Mouse (Mus musculus) neural tube, embryonic 13.5 days (tissue): ENCODE measurements at regions not wholly inside any gene's neighbourhood (a gene's known extent, or its start where the extent isn't known, plus 50 kb on each side); places are given as distances from the start of the nearest gene placed in this dataset.

ENCODE experiments used
- ATAC-seq: fragments of 200-750 bp; cut with Nextera tagmentation; 2 replicates; pipeline ENCODE4 v1.8.0; 2017; ENCODE audit warnings: low read depth, mild to moderate bottlenecking, moderate TSS enrichment, moderate library complexity
- H3K27ac ChIP-seq: fragments of 300-500 bp; sonication (generic); replicated peaks from 2 replicates; pipeline ENCODE4 v1.5.1; 2015; ENCODE audit warnings: moderate library complexity, mild to moderate bottlenecking, inconsistent platforms
- H3K27me3 ChIP-seq: fragments of 300-500 bp; sonication (generic); 2 replicates; pipeline ENCODE4 v1.6.1; 2015; ENCODE audit warnings: mild to moderate bottlenecking, inconsistent platforms
- H3K36me3 ChIP-seq: fragments of 300-500 bp; sonication (generic); 2 replicates; pipeline ENCODE4 v1.6.1; 2015; ENCODE audit warnings: mild to moderate bottlenecking, inconsistent platforms
- H3K4me1 ChIP-seq: fragments of 300-500 bp; sonication (generic); replicated peaks from 2 replicates; pipeline ENCODE4 v1.6.1; 2015; ENCODE audit warnings: inconsistent platforms
- H3K4me2 ChIP-seq: fragments of 300-500 bp; sonication (generic); 2 replicates; pipeline ENCODE4 v1.6.1; 2015; ENCODE audit warnings: inconsistent platforms, mild to moderate bottlenecking, moderate library complexity
- H3K4me3 ChIP-seq: fragments of 300-500 bp; sonication (generic); 2 replicates; pipeline ENCODE4 v1.5.1; 2015; ENCODE audit warnings: mild to moderate bottlenecking, inconsistent platforms
- H3K9ac ChIP-seq: fragments of 300-500 bp; sonication (generic); 2 replicates; pipeline ENCODE4 v1.6.1; 2015; ENCODE audit warnings: moderate library complexity, mild to moderate bottlenecking, inconsistent platforms
- H3K9me3 ChIP-seq: fragments of 300-500 bp; sonication (generic); 2 replicates; pipeline ENCODE4 v1.6.1; 2016; ENCODE audit warnings: inconsistent platforms
- WGBS: fragments of 180-500 bp; shearing (Covaris S2); methylation state at CpG from one replicate; pipeline ENCODE4 v1.1.7; 2015; 5-methylcytosine and 5-hydroxymethylcytosine counted together

DNA sequence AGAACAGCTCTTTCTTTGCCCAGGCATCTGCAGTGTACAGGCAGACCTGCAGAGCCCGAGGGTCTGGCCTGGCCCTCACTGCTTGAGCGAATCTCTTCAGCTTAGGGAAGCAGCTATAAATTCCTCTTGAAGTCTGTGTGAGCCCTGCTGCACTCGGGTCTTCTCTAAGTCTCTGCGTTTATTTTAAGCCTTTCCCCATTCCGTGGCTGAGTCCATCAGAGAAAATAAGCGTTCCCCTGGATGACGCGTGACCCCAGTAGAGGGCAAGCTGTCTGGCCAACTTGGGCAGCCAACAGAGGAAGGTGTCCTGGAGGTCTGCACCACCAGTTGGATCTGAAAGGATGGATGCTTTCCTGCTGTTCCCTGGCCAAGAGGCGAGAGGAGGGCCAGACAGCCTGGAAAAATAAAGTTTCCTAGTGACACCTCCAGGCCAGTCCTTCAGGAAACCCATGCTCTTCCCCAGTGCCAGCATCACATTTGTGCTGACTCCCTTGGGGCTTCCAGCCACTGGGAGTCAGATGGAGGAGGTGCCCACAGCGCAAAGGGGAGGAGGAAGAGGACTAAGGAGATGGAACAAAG lies 213.9 kb upstream of the Tle3 start:
- Histone ChIP-seq H3K9me3 (no peaks in the 10 kb centered on the region), H3K4me3 (no peak overlapping the region), H3K27ac (no peak overlapping the region), H3K4me2 (no peak overlapping the region), H3K9ac (no peak overlapping the region), H3K36me3 (no peaks in the 10 kb centered on the region), H3K27me3 (peaks cover 22% of the 10 kb centered on the region), H3K4me1 (peaks cover 43% of the 10 kb centered on the region)
- ATAC-seq, result no peak
- WGBS, result 42% methylated on average over 10 of the region's 10 CpGs

DNA sequence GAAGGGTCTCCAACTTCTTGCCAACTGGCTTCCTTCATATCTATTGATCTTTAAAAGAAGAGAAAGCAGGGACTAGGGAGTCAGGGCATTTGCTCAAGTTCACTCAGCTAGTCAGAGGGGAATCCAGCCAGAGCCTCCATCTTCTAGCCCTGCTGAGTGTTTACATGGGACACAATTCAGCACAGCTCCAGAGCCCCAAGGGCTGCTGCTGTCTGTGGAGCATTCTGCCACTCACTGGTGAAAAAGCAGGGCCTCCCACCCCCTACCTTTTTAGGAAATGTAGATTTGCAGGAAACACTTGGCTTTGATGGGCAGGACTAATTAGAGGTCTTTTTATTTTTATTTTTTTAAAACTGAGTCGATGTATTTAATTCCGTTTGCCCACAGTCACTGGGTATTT lies 213.0 kb upstream of the Tle3 start:
- Histone ChIP-seq H3K4me1 (peaks cover 52% of the 10 kb centered on the region), H3K9ac (no peak overlapping the region), H3K4me2 (no peak overlapping the region), H3K27me3 (peaks cover 17% of the 10 kb centered on the region), H3K27ac (no peak overlapping the region), H3K4me3 (no peak overlapping the region), H3K36me3 (no peaks in the 10 kb centered on the region), H3K9me3 (no peaks in the 10 kb centered on the region)
- ATAC-seq, result no peak
- 85% methylated on average over 2 of the region's 2 CpGs for WGBS

DNA sequence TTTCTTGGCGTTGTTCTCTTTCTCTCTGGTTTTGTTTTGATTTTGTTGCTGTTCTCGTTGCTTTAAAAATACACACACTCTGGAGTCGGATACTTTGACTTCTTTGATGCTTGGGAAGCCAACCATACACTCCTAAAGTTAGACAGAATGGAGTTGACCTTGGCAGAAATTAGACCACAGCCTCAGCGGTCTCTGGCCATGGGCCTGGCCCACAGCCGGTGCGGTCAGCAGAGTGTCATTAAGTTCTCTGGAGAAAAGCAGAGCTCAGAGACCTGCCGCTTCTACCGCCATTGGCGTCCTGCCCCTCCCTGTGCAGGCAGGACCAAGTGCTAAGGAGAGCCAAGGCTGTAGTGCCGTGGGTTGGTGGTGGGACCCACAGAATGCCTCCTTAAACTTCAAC lies 212.6 kb upstream of the Tle3 start:
- 79% methylated on average over 10 of the region's 10 CpGs for WGBS
- Histone ChIP-seq H3K9ac (no peak overlapping the region), H3K36me3 (no peaks in the 10 kb centered on the region), H3K4me1 (peaks cover 54% of the 10 kb centered on the region), H3K4me3 (no peak overlapping the region), H3K27me3 (peaks cover 16% of the 10 kb centered on the region), H3K4me2 (no peak overlapping the region), H3K27ac (no peak overlapping the region), H3K9me3 (no peaks in the 10 kb centered on the region)
- ATAC-seq, result no peak

DNA sequence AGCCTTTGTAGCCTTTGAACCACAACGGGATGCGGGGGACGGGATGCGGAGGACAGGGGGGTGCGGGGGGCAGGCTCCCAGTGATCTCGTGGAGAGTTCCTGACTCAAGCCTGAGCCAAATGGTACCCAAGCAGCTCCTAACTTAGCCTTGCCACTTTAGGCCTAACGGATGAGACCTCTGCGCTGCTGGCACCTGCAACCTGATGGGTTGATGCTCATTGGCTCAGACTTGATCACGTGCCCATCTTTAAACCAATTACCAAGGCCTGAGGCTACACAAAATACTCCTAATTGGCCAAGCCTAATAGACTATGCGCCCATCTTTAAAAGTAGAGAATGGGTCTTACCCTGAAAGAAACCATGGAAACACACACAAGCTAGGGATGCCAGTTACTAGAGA lies 209.3 kb upstream of the Tle3 start:
- no peaks in the 10 kb centered on the region for H3K36me3 ChIP-seq
- H3K9ac ChIP-seq, result no peak overlapping the region
- no peak overlapping the region for H3K27ac ChIP-seq
- peaks cover 43% of the 10 kb centered on the region for H3K4me1 ChIP-seq
- H3K4me2 ChIP-seq, result no peak overlapping the region
- no peaks in the 10 kb centered on the region for H3K9me3 ChIP-seq
- 85% methylated on average over 10 of the region's 10 CpGs for WGBS
- ATAC-seq, result no peak
- peaks cover 16% of the 10 kb centered on the region for H3K27me3 ChIP-seq
- no peak overlapping the region for H3K4me3 ChIP-seq

DNA sequence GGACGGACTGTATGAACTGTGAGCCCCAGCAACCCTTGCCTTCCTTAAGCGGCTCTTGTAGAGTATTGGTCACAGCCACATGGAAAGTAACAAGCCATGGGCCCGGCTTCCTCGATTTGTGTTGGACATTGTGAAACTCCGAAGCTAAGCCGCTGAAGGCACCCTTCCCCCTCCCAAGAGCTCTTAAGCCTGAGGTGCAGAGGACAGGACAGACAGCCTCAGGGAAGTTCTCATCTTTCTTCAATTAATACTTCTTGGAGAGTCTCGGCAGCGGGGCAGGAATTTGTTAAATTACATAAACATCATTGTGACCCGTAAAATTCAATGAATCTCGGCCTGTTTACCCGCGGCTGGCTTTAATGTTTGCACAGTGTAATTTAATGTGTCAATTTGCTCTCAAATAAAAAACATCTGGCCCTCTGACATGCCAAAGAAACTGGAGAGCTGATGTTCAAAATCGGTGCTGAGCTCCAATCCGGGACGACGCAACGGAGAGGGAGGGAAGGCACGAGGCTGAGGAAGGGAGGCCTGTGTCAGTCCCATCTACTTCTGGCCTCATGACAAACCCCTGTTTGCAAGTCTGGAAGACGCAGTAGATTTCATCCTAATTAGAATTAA lies 208.4 kb upstream of the Tle3 start:
- Histone ChIP-seq H3K4me1 (peaks cover 38% of the 10 kb centered on the region), H3K36me3 (no peaks in the 10 kb centered on the region), H3K4me2 (no peak overlapping the region), H3K9ac (no peak overlapping the region), H3K27me3 (peaks cover 12% of the 10 kb centered on the region), H3K4me3 (no peak overlapping the region), H3K27ac (no peak overlapping the region), H3K9me3 (no peaks in the 10 kb centered on the region)
- ATAC-seq, result no peak
- 68% methylated on average over 19 of the region's 19 CpGs for WGBS

DNA sequence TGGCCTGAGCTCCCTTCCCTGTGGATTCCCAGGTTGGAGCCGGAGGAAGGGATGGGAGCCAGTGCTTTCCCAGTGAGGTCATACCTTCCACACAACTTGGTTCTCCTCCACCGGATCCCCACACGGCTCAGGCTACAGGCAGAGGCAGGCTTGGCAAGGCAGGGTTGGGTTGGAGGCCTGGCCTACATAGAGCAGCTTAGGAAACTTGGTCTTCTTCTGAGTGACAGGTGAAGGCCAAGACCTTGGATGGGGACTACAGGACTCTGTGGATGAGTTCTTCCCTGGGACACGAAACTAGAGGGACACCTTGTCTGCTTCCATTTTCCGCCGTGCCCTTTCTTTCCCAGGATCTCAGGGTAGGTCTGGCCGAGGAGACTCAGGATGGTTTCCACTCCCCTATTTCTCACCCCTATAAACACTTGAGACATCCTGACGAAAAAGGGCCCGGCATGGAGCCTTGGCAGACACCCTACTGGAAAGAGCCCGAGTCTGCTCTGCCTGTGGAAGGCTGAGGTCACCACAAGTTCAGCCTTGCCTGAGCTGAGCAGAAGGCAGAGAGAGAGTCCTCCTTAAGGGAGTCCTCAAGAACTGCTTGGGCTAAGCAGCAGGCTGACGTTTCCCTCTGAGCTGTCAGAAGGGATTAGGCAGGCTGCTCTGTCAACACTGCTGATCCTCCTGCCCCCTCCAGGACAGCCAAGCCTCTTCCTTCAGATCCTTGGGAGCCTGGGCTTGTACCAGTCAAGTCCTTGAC lies 207.5 kb upstream of the Tle3 start:
- H3K27me3 ChIP-seq, result peaks cover 12% of the 10 kb centered on the region
- H3K4me1 ChIP-seq, result peaks cover 34% of the 10 kb centered on the region
- no peak overlapping the region for H3K9ac ChIP-seq
- no peak for ATAC-seq
- H3K36me3 ChIP-seq, result no peaks in the 10 kb centered on the region
- WGBS, result 78% methylated on average over 11 of the region's 11 CpGs
- H3K4me3 ChIP-seq, result no peak overlapping the region
- no peak overlapping the region for H3K27ac ChIP-seq
- H3K9me3 ChIP-seq, result no peaks in the 10 kb centered on the region
- H3K4me2 ChIP-seq, result no peak overlapping the region

DNA sequence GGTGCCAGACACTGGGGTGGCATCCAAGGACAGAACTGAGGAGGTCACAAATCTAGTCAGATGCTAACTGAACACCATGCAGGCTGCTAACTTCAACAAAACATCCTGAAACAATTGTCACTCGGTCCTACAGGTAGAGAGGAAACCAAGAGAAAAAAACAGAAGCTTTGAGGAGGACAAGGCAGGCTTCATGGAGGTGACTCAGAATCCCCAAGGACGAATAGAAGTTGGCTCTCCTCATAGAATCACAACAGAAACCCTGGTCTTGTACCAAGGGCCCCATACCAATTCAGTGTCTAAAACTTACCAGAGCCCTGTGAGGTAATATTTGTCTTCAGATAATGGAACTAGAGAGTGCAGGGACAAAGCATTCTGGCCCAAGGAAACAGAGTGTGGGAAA lies 206.1 kb upstream of the Tle3 start:
- H3K27me3 ChIP-seq, result peaks cover 2% of the 10 kb centered on the region; the same call in 1 of the 2 replicates
- H3K4me3 ChIP-seq, result no peak overlapping the region
- no peak overlapping the region for H3K27ac ChIP-seq
- no peak overlapping the region for H3K4me2 ChIP-seq
- H3K4me1 ChIP-seq, result peaks cover 34% of the 10 kb centered on the region
- H3K9ac ChIP-seq, result no peak overlapping the region
- no peak for ATAC-seq
- WGBS, result 78% methylated on average over 2 of the region's 2 CpGs
- H3K36me3 ChIP-seq, result no peaks in the 10 kb centered on the region
- H3K9me3 ChIP-seq, result no peaks in the 10 kb centered on the region

DNA sequence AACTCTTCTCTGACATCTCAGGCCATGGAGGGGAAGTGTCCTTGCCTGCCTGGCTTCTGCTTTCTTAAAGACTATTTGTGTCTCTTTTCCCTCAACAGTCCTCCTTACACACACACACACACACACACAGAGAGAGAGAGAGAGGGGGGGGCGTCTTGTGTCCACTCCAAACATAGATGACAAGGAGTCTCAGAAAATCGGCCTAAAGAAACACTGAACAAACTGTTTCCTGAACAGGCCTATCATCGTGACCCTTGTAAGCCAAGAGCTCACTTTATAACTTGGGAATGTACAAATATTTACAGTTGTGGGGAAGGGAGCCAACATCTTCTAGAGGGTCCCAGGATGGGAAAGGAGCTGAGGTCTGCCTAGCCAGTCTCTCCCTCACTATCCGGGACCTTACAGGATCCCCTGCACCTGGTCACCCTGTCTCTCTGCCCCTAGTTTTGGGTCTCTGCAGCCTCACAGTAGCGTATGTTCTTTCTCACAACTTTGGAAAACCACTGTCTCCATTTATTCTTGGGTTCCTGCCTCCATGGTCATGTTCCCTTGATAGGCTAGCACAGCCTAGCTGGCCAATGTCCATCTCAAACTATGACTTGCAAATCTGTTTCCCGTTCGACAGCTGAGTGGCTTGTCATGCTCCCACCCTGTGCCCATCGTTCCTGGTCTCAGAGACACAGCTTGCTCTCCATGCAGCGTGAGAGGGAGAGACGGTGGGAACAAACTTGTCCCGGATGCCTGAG lies 204.9 kb upstream of the Tle3 start:
- no peak overlapping the region for H3K27ac ChIP-seq
- WGBS, result 87% methylated on average over 11 of the region's 11 CpGs
- H3K4me1 ChIP-seq, result peaks cover 30% of the 10 kb centered on the region
- H3K9me3 ChIP-seq, result no peaks in the 10 kb centered on the region
- H3K9ac ChIP-seq, result no peak overlapping the region
- H3K36me3 ChIP-seq, result no peaks in the 10 kb centered on the region
- no peaks in the 10 kb centered on the region for H3K27me3 ChIP-seq
- ATAC-seq, result no peak
- no peak overlapping the region for H3K4me3 ChIP-seq
- H3K4me2 ChIP-seq, result no peak overlapping the region

DNA sequence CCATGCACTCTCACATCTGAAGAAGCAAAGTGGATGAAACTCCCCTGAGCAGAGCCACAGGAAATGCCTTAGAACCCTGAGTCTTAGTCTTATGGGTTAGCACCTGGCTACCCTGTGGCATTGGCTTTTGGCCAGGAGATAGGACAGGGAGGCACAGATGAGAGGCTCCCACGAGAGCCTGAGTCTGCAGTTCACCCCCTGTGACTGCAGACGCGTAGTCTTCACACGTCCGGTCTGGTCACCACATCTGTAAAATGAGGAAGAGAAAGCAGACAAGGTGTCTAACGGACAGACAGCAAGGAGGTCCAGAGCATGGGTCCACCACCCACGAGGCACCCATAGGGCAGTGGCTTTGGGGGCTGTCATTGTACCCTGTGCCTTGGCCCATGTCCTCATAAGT lies 203.2 kb upstream of the Tle3 start:
- H3K36me3 ChIP-seq, result no peaks in the 10 kb centered on the region

DNA sequence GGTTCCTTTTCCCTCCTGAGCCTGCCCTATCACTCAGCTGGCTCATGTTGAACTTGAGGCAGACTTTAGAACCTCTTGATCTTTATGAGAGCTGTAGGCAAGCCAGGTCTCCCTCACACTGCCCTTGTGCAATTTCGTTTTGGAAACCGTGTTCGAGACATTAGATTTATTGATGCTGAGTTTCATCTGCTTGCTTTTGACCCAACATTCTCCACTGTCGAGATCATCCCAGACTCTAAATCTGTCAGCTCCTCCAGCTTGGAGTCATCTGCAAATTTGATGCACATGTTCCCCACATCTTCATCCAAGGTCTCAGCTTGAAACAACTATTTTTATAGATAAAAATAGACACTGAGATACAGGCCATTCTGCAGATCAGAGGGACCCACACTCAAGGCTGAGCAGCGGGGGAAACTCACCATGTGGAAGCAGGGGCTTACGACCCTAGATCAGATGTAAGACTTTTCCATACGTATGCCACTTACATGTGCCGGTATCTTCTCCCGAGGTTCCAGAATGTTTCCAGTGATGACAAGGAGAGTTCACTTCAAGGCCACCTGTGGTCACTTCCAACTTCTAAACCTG lies 202.6 kb upstream of the Tle3 start:
- Histone ChIP-seq H3K27ac (no peak overlapping the region), H3K9ac (no peak overlapping the region), H3K36me3 (no peaks in the 10 kb centered on the region), H3K4me1 (peaks cover 16% of the 10 kb centered on the region), H3K4me3 (no peak overlapping the region), H3K9me3 (no peaks in the 10 kb centered on the region), H3K4me2 (no peak overlapping the region), H3K27me3 (no peaks in the 10 kb centered on the region)
- WGBS, result 81% methylated on average over 9 of the region's 9 CpGs
- no peak for ATAC-seq

More for the DNA sequence above, 203.2 kb upstream of the Tle3 start:
- H3K27ac ChIP-seq, result no peak overlapping the region
- no peak overlapping the region for H3K9ac ChIP-seq
- no peak for ATAC-seq
- peaks cover 22% of the 10 kb centered on the region for H3K4me1 ChIP-seq
- no peaks in the 10 kb centered on the region for H3K27me3 ChIP-seq
- H3K4me3 ChIP-seq, result no peak overlapping the region
- no peak overlapping the region for H3K4me2 ChIP-seq
- 83% methylated on average over 7 of the region's 7 CpGs for WGBS
- H3K9me3 ChIP-seq, result no peaks in the 10 kb centered on the region

DNA sequence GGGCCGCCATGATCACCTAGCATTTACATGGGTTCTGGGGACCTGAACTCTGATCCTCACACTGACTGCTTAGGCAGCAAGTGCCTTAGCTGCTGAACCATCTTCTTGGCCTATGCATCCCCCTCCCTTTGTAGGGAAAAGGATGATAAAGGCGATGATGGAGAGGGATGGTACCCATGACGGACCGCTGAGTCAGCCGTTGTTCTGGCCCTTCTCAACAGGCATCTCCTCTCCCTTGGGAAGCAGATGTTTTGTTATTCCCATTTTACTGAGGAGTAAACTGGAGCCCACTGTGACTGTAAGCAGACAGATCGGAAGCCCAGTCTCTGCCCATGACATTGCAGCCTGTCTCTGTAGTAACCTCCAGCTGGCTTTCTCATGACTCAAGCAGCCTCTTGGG lies 201.2 kb upstream of the Tle3 start:
- WGBS, result 91% methylated on average over 6 of the region's 6 CpGs

DNA sequence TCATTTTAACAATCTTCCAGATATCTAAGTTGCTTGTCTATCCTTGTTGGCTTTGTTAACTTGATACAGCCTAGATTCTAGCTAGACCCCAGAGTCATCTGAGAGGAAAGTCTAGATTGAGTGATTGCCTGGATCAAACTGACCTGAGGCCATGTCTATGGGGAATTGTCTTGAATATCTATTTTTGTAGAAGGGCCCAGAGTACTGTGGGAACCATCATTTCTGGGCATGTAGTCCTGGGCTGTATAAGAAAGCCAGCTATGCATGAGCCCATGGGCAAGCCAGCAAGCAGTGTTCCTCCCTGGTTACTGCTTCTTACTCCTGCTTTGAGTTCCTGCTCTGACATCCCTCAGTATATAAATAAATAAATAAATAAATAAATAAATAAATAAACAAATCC lies 199.7 kb upstream of the Tle3 start:
- H3K4me3 ChIP-seq, result no peak overlapping the region
- no peak overlapping the region for H3K9ac ChIP-seq
- H3K27ac ChIP-seq, result no peak overlapping the region
- peaks cover 9% of the 10 kb centered on the region; the same call in 1 of the 2 replicates for H3K4me1 ChIP-seq
- H3K27me3 ChIP-seq, result peaks cover 3% of the 10 kb centered on the region; the same call in 1 of the 2 replicates
- no peaks in the 10 kb centered on the region for H3K36me3 ChIP-seq
- no peak for ATAC-seq
- H3K9me3 ChIP-seq, result no peaks in the 10 kb centered on the region
- H3K4me2 ChIP-seq, result no peak overlapping the region

More for the DNA sequence above, 201.2 kb upstream of the Tle3 start:
- Histone ChIP-seq H3K9ac (no peak overlapping the region), H3K4me2 (no peak overlapping the region), H3K9me3 (no peaks in the 10 kb centered on the region), H3K4me3 (no peak overlapping the region), H3K27me3 (no peaks in the 10 kb centered on the region), H3K4me1 (peaks cover 9% of the 10 kb centered on the region; the same call in 1 of the 2 replicates), H3K36me3 (no peaks in the 10 kb centered on the region), H3K27ac (no peak overlapping the region)
- no peak for ATAC-seq
